ENCODE assay signal across 8 mouse cellular contexts in genomic region chr1:150991745-150992554, GRCm38 (mm10). TPM values are rescaled to one million over a fixed set of nuclear protein-coding genes. Genes with fewer than 3 reads are reported as not detected.
A peak's percentile ranks its signal among the peaks of the same experiment; 100 is the strongest.
DNase-seq lines count a peak whose midpoint lies in the region; ATAC-seq and TF ChIP-seq lines count a peak whose summit lies in the region.

No protein-coding gene starts in this region.

- H3K27me3 ChIP-seq in kidney, embryonic 14.5 days (ENCODE audit: control insufficient read depth, insufficient read depth, low read length), result no peaks in the 10 kb centered on the region
- H3K27me3 ChIP-seq in limb, embryonic 10.5 days (ENCODE audit: low read depth, poor library complexity, severe bottlenecking), result no peaks in the 10 kb centered on the region
- H3K27me3 ChIP-seq in myocyte (ENCODE audit: control insufficient read depth, insufficient read depth, insufficient read length), result peaks cover 5% of the 10 kb centered on the region

- no peak for TF ChIP-seq POLR2A in myocyte (IDR thresholded peaks at IDR 0.05; ENCODE audit: insufficient read length, low read depth)

- H3K36me3 ChIP-seq in kidney, embryonic 14.5 days (ENCODE audit: control insufficient read depth, insufficient read depth, low read length), result no peaks in the 10 kb centered on the region
- 0 out of 2 replicates have a peak, but pooled peaks cover 2% of the 10 kb centered on the region for H3K36me3 ChIP-seq in limb, embryonic 10.5 days
- no peaks in the 10 kb centered on the region for H3K36me3 ChIP-seq in myocyte (ENCODE audit: control insufficient read depth, insufficient read depth)

- intact Hi-C loops in gastrocnemius, postnatal 36 days (cut with DNase I), result no loop called here

- peak overlapping the region; percentile 72 for H3K4me3 ChIP-seq in kidney, embryonic 14.5 days (ENCODE audit: low read length)
- H3K4me3 ChIP-seq in limb, embryonic 10.5 days, result peak overlapping the region; percentile 77
- H3K4me3 ChIP-seq in myocyte, result no peak overlapping the region

- under 1% methylated on average over 10 of the region's 10 CpGs for WGBS in kidney, embryonic 14.5 days
- WGBS in limb, embryonic 10.5 days, result 3% methylated on average over 10 of the region's 10 CpGs

- H3K4me1 ChIP-seq in kidney, embryonic 14.5 days (ENCODE audit: control insufficient read depth, insufficient read depth, low read length), result peaks cover 23% of the 10 kb centered on the region
- peaks cover 45% of the 10 kb centered on the region for H3K4me1 ChIP-seq in limb, embryonic 10.5 days

- peak; percentile 6; the same call in 1 of the 2 replicates for ATAC-seq in kidney, embryonic 14.5 days (ENCODE audit: low FRiP score, low TSS enrichment)

- peak overlapping the region; percentile 92; the same call in 1 of the 2 replicates for H3K27ac ChIP-seq in kidney, embryonic 14.5 days (ENCODE audit: low read depth, low read length)
- peak overlapping the region; percentile 98 for H3K27ac ChIP-seq in limb, embryonic 10.5 days

- peak overlapping the region; percentile 77 for H3K4me2 ChIP-seq in kidney, embryonic 14.5 days (replicated peaks; ENCODE audit: low read depth, low read length)
- peak overlapping the region; percentile 57 for H3K4me2 ChIP-seq in myocyte (ENCODE audit: low read depth)

- no peaks in the 10 kb centered on the region for H3K79me2 ChIP-seq in myocyte (ENCODE audit: control insufficient read depth, insufficient read depth)

- H3K9me3 ChIP-seq in kidney, embryonic 14.5 days (ENCODE audit: control insufficient read depth, low read length), result peaks cover 4% of the 10 kb centered on the region; the same call in 1 of the 2 replicates
- H3K9me3 ChIP-seq in limb, embryonic 10.5 days (replicated peaks), result no peaks in the 10 kb centered on the region

- H3ac ChIP-seq in myocyte (ENCODE audit: control insufficient read depth, insufficient read length), result no peak overlapping the region

- no peak for DNase-seq in kidney, postnatal 25 days
- DNase-seq in heart, adult 18-20 months, result peak; percentile 45 to 61
- peak; percentile 57 for DNase-seq in limb, embryonic 10.5 days (ENCODE audit: low spot score)
- DNase-seq in gastrocnemius, postnatal 36 days, result no peak
- DNase-seq in adrenal gland, adult (ENCODE audit: inconsistent age in 2 of 2, low spot score in 1 of 2), result no peak
- DNase-seq in kidney, adult 9 months, result no peak

- H3K9ac ChIP-seq in kidney, embryonic 14.5 days (ENCODE audit: low read depth, low read length), result peak overlapping the region; percentile 86

TF ChIP-seq in myocyte, 11 proteins besides CTCF, POLR2A, EP300 and RAD21:
- TF ChIP-seq REST (IDR thresholded peaks at IDR 0.05; ENCODE audit: insufficient read depth, insufficient read length), result no peak
- no peak for TF ChIP-seq CEBPB (IDR thresholded peaks at IDR 0.05; ENCODE audit: insufficient read depth, poor library complexity, severe bottlenecking)
TF ChIP-seq in myocyte: peak in this region for 0.

RNA-seq across cellular contexts. Expression of gene Hmcn1, which starts 1.3 kb away (rescaled TPM):
- polyA plus RNA-seq in kidney, embryonic 14.5 days (2014; fragmentation: Nextera tagmentation; extraction: Ambion mirVana), result 34.0 and 40.2 TPM in 2 replicates
- 10 to 100 TPM; 14.7 to 15.8 TPM for total RNA-seq in heart, adult 18-20 months (2021)
- 10.4 and 14.2 TPM in 2 replicates for polyA plus RNA-seq in limb, embryonic 10.5 days (2016; fragmentation: Nextera tagmentation; extraction: Ambion mirVana)
- polyA plus RNA-seq in myocyte (2012; fragmentation: generic; extraction: Trizol), result 0.12 TPM
- 1 to 10 TPM; 4.9 to 5.4 TPM for total RNA-seq in gastrocnemius, postnatal 36 days (2021)

Comparison
In these comparisons a context has a peak if more than half of its experiments do, and no peak if none do; other contexts are left out.
1. DNase-seq: peak in heart, adult 18-20 months (2 of 2) and limb, embryonic 10.5 days (single experiment); none in kidney, postnatal 25 days (0 of 2), gastrocnemius, postnatal 36 days (0 of 2), adrenal gland, adult (0 of 2) and kidney, adult 9 months (single experiment).
2. RNA of gene Hmcn1, which starts 1.3 kb away (polyA plus RNA-seq): 34.0 to 40.2 TPM in kidney, embryonic 14.5 days and 10.4 to 14.2 TPM in limb, embryonic 10.5 days; 0.12 TPM in myocyte (single experiment); every median in the first group is over 10 times any median in the second.